Mouse (Mus musculus) monocyte, adult 2 months (primary cell): ENCODE data around the gene Ghdc.
"Not testable (repeated sequence)": the region's sequence is repeated elsewhere in the genome, so short reads cannot be mapped to it uniquely, and the experiment has no call there.

Source experiments
- DNase-seq, 2 experiments: peaks; one replicate each; pipeline ENCODE4 v3.0.0; 2022; ENCODE audit warnings: low spot score in 2 of 2, low read depth in 1 of 2

Ghdc gene

GRCm38 (mm10) chr11:100770646-100771408 is at the start of gene Ghdc:
Gene Ghdc, minus strand, starts transcription at chr11:100770957.
- DNase-seq = peak in 1 of 2 experiments; percentile 49

- DNase-seq = no peak
These were observed 49.3 kb upstream of the Ghdc start for GRCm38 (mm10) chr11:100820047-100820446.

- DNase-seq = no peak
These were observed 48.9 kb upstream of the Ghdc start for GRCm38 (mm10) chr11:100819626-100820025.

DNA sequence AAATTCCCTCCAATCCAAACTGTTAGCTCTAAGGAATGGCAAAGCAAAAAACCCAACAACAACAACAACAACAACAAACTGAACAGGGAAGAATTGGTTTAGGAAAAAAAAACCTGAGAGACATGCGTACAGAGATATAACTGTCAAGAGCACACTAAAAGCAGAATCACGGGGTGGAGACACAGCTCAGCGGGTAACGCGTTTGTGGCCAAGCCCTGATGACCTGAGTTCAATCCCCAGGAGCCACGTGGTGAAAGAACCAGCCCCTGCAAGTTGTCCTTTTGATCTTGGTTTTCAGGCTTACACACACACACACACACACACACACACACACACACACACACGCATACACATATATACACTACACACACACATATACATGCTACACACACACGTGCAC is 48.3 kb upstream of the Ghdc start:
- no peak for DNase-seq

DNA sequence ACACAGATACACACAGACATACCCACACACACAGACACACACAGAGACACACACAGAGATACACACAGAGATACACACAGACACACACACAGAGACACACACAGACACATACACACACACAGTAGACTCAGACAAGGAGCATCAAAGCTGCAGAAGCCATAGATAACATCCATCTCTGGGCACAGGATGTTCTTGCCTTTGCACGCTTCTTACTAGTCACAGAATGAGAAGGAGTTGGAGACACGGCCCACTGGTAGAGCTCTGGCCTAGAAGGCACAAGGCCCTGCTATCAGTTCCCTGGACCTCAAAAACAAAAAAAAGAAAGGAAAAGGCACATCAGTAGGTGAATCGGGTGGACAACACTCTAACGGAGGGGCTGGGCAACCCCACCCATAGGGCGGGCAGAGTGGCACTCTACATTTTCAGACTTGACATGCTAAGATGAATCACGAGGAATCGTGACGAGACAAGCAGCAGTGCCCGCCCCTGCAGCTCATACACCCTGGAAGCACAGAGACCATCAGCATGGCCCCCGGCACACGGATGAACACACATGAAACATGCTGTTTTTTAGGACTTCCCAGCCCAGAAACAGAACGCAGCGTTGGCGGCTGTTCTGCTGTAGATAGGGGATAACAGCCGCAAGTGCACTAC is 47.7 kb upstream of the Ghdc start:
- DNase-seq = no peak

DNA sequence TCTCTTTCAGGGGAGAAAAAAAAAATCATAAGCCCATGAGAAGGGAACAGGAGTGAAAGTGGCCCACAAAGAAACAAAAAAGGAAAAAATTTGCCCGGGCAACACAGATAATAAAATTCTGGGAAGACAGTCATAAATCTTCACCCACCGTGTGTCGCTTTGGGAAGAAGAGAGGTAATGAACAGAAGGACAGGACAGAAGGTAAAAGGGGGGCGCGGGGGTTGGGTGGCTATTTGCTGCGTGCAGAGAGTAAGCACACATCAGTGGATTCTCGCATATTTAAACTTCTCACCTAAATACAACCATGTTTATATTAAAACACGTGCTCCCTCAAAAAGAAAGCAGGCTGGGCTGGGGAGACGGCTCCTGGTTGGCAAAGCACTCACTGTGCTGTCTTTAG is 46.6 kb upstream of the Ghdc start:
- DNase-seq = no peak

DNA sequence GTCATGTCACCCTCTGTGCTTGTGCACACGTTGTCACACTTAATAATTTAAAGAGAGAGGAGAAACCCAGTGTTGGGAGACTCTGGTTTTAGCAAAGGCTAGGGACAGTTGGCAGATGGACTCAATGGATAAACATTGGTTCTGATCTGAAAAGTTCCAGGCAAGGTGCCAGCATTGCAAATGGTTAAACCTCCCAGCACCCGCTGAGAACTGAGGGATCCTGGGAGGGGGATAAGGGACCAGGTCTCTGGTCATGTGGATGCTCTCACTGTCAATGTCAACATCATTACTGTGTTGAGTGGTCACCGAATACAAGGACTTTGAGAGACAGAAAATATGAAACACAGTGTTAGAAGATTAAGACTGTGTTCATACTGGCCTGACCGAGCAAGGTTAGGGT is 46.0 kb upstream of the Ghdc start:
- DNase-seq = no peak

- DNase-seq = no peak
These were observed 45.6 kb upstream of the Ghdc start for GRCm38 (mm10) chr11:100816342-100816741.

DNA sequence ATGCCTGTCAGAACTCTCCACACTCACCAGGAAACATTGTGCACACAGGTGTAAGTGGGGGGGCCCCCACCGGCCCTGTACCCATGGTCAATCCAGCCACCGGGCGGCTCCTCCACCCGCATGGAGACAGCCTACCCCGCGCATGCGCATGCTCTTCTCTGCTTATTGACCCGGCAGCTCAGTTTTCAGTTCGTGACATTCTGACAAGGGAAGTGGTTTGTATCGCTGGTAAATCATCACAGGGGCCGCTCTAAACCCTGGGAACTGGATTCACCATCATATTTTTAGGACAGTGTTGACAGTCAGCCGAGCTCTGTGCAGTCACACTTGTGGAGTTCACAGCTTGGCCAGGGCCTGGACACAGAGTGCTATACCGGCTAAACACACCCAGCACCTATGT is 43.7 kb upstream of the Ghdc start:
- DNase-seq = peak; percentile 61 to 81

- no peak for DNase-seq
These were observed 40.4 kb upstream of the Ghdc start for GRCm38 (mm10) chr11:100811132-100811531.

DNA sequence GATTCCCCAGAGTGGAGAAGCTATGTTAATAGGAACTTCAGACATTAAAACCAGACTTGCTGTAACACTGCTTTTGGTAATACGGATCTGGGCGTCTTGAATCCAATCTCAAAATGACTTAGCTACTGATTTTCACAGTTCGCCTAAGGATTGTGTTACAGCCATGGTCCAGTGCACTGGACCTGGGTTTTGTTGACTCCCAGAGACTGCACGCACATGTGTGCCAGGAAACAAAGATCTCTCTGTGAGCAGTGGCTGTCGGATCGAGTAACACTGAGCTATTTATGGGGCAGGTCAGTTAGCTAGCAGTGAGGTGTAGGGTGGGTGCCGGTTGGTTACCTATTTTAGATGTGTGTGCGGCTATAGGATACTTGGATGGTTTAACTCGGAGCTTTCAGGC is 39.8 kb upstream of the Ghdc start:
- DNase-seq = no peak

DNA sequence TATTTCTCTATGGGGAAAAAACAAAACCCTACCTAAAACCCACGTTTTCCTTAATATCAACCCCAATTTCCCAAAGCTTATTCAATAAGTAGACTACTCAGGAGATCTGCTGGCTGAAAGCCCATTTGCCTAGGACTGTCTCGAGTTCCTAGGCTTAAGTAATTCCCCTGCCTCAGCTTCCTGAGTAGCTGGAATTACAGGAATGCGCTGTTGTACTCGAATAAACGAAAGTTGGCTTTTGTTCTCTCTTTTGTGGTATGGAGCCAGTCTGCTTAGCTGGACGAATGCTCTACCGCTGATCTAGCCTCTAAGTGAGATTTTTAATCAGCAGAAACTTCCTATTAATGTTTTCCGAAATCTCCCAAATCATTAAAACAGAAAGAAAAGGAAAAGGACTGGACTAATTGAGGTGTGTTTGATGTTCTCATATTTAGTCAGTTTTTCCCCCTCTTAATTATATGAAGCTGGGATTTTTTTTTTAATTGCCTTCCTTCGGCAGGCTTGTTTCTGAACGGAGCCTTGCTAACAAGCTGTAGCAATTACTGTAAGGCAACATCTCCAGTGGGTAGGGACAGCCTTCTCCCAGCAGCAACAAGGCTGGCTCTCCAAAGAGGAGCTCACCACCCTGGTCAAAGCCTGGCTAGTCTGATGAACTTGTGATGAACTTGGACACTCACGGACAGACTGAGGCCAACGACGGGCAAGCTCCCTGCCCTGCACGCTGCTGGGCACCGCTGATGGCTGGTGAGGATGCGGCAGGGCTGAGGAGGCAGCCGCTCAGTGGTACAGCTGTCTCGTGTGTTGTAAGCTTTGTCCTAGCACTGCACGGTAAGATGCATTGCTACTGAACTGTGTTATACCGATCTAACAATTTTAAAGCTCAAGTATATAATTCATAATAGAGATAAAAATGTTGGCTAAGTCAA is 35.9 kb upstream of the Ghdc start:
- DNase-seq = no peak

DNA sequence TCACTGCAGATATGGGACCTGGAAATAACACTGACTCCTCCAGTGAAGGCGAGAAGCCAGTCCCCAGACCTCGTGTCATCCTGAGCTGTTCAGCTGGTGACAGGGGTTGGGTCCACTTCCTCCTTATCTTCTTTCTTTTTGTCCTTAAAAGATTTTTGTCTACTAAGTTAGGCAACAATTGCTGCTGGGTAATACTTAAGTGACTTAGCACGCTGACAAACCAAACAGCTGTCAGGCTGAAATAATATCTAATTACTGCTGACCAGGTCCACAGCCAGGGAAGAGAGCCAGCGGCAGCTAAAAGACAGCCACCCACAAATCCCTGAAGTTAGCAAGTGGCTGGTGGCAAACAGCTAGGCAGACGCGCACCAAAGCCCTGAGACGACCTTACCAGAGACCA is 34.8 kb upstream of the Ghdc start:
- DNase-seq = no peak

DNA sequence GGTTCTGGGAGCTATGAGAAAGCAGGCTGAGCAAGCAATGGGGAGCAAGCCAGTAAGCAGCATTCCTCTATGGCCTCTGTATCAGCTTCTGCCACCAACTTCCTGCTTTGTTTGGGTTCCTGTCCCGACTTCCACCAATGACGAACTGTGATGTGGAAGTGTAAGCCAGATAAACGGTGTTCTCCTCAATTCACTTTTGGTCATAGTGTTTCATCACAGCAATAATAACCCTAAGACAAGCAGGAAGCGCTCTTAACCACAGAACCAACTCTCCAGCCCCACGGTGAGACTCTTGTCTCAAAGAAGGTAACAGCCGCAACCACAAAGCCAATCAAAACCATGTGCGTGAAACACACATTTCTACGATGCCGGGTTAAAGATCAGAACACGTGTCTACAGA is 33.7 kb upstream of the Ghdc start:
- DNase-seq = no peak

DNA sequence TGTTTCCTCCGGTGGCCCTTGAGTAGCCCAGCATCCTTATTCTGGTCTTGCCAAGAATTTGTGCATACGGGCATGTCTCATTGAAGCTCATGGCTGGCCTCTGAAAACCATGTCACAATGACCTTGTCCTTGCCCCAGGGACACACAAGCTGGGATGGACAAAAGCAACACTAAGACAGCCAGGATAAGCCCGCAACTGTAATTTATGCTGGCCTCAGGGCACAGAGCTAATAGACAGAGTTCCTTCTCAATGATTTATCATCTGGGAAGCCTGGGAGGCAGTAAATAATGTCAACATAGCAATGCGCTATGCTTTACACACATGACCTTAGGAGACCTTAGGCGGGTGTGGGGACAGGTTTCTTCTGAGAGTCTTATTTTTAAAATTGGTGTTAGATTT is 28.7 kb upstream of the Ghdc start:
- no peak for DNase-seq

DNA sequence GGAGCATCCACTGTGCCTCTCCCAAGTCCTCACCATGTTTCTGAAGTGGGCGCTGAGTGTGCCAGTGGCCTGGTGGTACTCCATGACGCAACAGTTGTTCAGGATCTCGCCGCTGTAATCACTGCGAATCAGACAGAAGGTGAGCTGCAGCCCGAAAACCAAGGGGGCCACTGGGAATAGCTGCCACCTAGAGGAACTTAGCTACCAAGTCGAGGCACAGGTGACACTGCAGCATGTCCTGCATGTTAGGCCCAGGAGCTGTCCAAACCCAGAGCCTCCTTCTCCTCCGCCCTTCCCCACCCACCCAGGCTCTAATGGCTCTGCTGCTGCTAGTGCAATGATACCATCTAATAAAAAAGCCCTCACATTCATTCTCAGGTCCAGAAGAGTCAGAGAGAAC is 25.8 kb upstream of the Ghdc start:
- no peak for DNase-seq

DNA sequence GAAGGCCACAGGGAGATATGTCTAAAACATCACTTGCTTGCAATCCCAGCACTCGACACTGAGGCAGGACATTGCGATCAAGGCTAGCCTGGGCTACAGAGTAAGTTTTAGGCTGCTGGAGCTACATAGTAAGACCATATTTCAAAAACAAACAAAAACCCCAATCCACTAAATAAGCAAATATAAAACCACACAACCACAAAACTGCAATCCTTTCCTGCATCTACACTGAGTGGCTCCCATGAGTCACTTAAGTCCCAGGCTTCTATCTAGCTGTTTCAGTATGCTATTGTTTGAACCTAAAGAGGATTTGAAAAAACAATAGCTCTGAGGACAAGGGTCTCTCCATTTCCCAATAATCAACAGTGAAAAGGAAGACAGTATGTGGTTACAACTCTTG is 24.6 kb upstream of the Ghdc start:
- no peak for DNase-seq

DNA sequence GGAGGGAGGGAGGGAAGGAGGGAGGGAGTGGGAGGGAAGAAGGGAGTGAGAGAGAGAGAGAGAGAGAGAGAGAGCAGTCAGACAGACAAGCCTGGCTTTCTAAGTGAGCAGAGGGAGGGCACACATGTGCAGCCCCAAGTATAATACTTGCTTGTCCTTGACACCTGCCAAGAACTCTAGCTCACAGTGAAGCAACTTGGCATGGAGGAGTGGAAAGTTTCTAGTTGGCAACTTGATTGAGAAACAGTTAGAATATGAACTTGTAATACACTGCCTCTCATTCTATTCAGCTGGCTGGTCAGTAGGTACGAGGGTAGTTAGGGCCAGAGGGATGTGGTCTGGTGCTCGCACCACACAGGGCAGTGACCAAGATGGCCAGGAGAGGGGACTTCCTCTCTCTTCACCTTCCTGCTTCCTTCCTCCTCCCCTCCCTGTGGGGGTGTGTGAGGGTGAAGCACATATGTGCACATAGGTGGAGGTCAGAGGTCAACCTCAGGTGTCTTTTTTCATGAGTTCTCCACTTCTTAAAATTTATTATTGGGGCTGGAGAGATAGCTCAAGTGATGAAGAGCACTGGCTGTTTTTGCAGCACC is 20.8 kb upstream of the Ghdc start:
- DNase-seq = no peak

DNA sequence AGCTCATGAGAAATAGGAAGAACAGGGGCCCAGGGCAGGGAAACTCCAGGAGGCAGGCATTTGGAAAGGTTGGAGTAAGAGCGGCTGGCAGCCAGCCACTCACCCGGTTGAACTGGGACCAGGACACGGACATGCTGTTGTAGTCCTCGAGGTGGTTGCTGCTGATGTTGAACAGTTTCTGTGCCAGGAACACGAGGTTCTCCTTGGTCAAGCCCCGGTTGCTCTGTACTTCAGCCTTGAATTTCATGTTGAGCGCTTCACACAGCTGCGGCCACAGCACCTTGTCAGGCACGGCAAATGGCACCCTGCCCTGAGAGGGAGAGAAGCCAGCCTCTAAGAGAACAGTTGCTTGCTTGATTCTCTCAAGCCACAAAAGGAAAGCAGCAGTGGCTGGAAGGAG is 19.9 kb upstream of the Ghdc start:
- DNase-seq = not testable (repeated sequence)

DNA sequence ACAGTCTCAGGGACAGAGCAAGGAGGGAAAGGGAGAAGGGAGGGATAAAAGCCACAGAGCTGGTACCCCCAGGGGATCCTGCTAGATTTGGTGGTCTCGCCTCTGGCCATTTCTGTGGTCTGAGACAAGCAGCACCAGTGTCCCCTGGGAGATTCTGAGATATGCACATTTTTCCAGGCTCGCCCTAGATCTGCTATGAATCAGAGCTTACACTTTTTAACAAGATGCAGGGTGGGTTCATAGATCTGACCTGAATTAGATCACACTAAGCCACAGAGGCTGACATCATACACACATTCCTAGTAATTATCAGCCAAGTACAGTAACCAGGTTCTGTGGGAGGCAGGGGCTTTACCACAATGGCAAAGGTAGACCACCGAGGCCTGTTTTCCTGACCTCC is 18.9 kb upstream of the Ghdc start:
- DNase-seq = no peak

GRCm38 (mm10) chr11:100785774-100786173 is 15.0 kb upstream of the Ghdc start:
- DNase-seq = no peak
